Mouse (Mus musculus) neural tube, embryonic 14.5 days (tissue): ENCODE data around the gene Fgd3. TPM values are rescaled to one million over a fixed set of nuclear protein-coding genes. Genes with fewer than 3 reads are reported as not detected.

Source experiments
- ATAC-seq: fragments of 200-750 bp; cut with Nextera tagmentation; 2 replicates; pipeline ENCODE4 v1.8.0; 2017; ENCODE audit warnings: low read depth, mild to moderate bottlenecking, moderate TSS enrichment, moderate library complexity
- H3K27ac ChIP-seq: fragments of 300-500 bp; sonication (generic); 2 replicates; pipeline ENCODE4 v1.5.1; 2014; ENCODE audit warnings: low read depth, mild to moderate bottlenecking, control low read depth, low read length, moderate library complexity, mixed read lengths
- H3K27me3 ChIP-seq: fragments of 300-500 bp; sonication (generic); 2 replicates; pipeline ENCODE4 v1.6.1; 2014; ENCODE audit warnings: low read length; ENCODE audit not compliant: control insufficient read depth, insufficient read depth
- H3K36me3 ChIP-seq: fragments of 300-500 bp; sonication (generic); 2 replicates; pipeline ENCODE4 v1.6.1; 2014; ENCODE audit warnings: low read length, mixed read lengths; ENCODE audit not compliant: control insufficient read depth, insufficient read depth
- H3K4me1 ChIP-seq: fragments of 300-500 bp; sonication (generic); 2 replicates; pipeline ENCODE4 v1.6.1; 2014; ENCODE audit warnings: low read length; ENCODE audit not compliant: control insufficient read depth, insufficient read depth
- H3K4me2 ChIP-seq: fragments of 300-500 bp; sonication (generic); 2 replicates; pipeline ENCODE4 v1.6.1; 2014; ENCODE audit warnings: mild to moderate bottlenecking, low read depth, low read length, control low read depth
- H3K4me3 ChIP-seq: fragments of 300-500 bp; sonication (generic); 2 replicates; pipeline ENCODE4 v1.5.1; 2014; ENCODE audit warnings: low read depth, low read length, control low read depth, mixed read lengths
- H3K9ac ChIP-seq: fragments of 300-500 bp; sonication (generic); replicated peaks from 2 replicates; pipeline ENCODE4 v1.6.1; 2014; ENCODE audit warnings: low read depth, mild to moderate bottlenecking, control low read depth, low read length, mixed read lengths
- H3K9me3 ChIP-seq: fragments of 300-500 bp; sonication (generic); 2 replicates; pipeline ENCODE4 v1.6.1; 2016; ENCODE audit warnings: low read length; ENCODE audit not compliant: control insufficient read depth
- WGBS: fragments of 180-500 bp; shearing (Covaris S2); extraction: QIAGEN DNeasy Blood & Tissue Kit; methylation state at CpG from one replicate; pipeline ENCODE4 v1.1.7; 2014; 5-methylcytosine and 5-hydroxymethylcytosine counted together
- polyA plus RNA-seq: library from polyadenylated mRNA; unstranded; fragments of >200 nt; fragmentation: Nextera tagmentation; extraction: Ambion mirVana; gene quantifications from 2 replicates; pipeline ENCODE4 v1.2.1, GENCODE M21; 2014

The Fgd3 gene
- polyA plus RNA-seq, 1 experiment from 2014 or later = 2.4 TPM

- no peak overlapping the region for H3K27ac ChIP-seq
- no peaks in the 10 kb centered on the region for H3K36me3 ChIP-seq
- 86% methylated on average over 9 of the region's 9 CpGs for WGBS
- ATAC-seq = no peak
- H3K9ac ChIP-seq = no peak overlapping the region
- H3K4me3 ChIP-seq = no peak overlapping the region
- no peak overlapping the region for H3K4me2 ChIP-seq
- H3K9me3 ChIP-seq = no peaks in the 10 kb centered on the region
- H3K27me3 ChIP-seq = no peaks in the 10 kb centered on the region
- no peaks in the 10 kb centered on the region for H3K4me1 ChIP-seq
Observed at GRCm38 (mm10) chr13:49294108-49294507, 26.0 kb downstream of the Fgd3 start.

GRCm38 (mm10) chr13:49291949-49292348, 28.2 kb downstream of the Fgd3 start:
- Histone ChIP-seq H3K36me3 (no peaks in the 10 kb centered on the region), H3K9ac (no peak overlapping the region), H3K4me2 (no peak overlapping the region), H3K27ac (no peak overlapping the region), H3K27me3 (no peaks in the 10 kb centered on the region), H3K4me3 (no peak overlapping the region), H3K9me3 (no peaks in the 10 kb centered on the region), H3K4me1 (no peaks in the 10 kb centered on the region)
- no peak for ATAC-seq
- WGBS = 92% methylated on average over 6 of the region's 6 CpGs

GRCm38 (mm10) chr13:49291398-49291797, 28.7 kb downstream of the Fgd3 start:
- no peak overlapping the region for H3K4me2 ChIP-seq
- H3K36me3 ChIP-seq = no peaks in the 10 kb centered on the region
- ATAC-seq = no peak
- no peaks in the 10 kb centered on the region for H3K27me3 ChIP-seq
- H3K27ac ChIP-seq = no peak overlapping the region
- H3K9me3 ChIP-seq = no peaks in the 10 kb centered on the region
- H3K9ac ChIP-seq = no peak overlapping the region
- H3K4me1 ChIP-seq = no peaks in the 10 kb centered on the region
- no peak overlapping the region for H3K4me3 ChIP-seq
- 86% methylated on average over 1 of the region's 1 CpGs for WGBS

- Histone ChIP-seq H3K27ac (no peak overlapping the region), H3K27me3 (no peaks in the 10 kb centered on the region), H3K36me3 (no peaks in the 10 kb centered on the region), H3K4me2 (no peak overlapping the region), H3K9ac (no peak overlapping the region), H3K4me1 (no peaks in the 10 kb centered on the region), H3K4me3 (no peak overlapping the region), H3K9me3 (no peaks in the 10 kb centered on the region)
- WGBS = 87% methylated on average over 6 of the region's 6 CpGs
- ATAC-seq = no peak
Observed at GRCm38 (mm10) chr13:49287224-49287623, 32.9 kb downstream of the Fgd3 start.

- Histone ChIP-seq H3K27ac (no peak overlapping the region), H3K4me2 (no peak overlapping the region), H3K9ac (no peak overlapping the region), H3K36me3 (no peaks in the 10 kb centered on the region), H3K4me3 (no peak overlapping the region), H3K27me3 (no peaks in the 10 kb centered on the region), H3K4me1 (no peaks in the 10 kb centered on the region), H3K9me3 (no peaks in the 10 kb centered on the region)
- ATAC-seq = no peak
- 83% methylated on average over 3 of the region's 3 CpGs for WGBS
Observed at GRCm38 (mm10) chr13:49286750-49287149, 33.4 kb downstream of the Fgd3 start.

GRCm38 (mm10) chr13:49283686-49284085, 36.4 kb downstream of the Fgd3 start:
- Histone ChIP-seq H3K27ac (no peak overlapping the region), H3K4me2 (no peak overlapping the region), H3K9me3 (no peaks in the 10 kb centered on the region), H3K27me3 (no peaks in the 10 kb centered on the region), H3K4me1 (no peaks in the 10 kb centered on the region), H3K36me3 (no peaks in the 10 kb centered on the region), H3K9ac (no peak overlapping the region), H3K4me3 (no peak overlapping the region)
- WGBS = 87% methylated on average over 9 of the region's 9 CpGs
- no peak for ATAC-seq

GRCm38 (mm10) chr13:49282168-49282567, 37.9 kb downstream of the Fgd3 start:
- no peaks in the 10 kb centered on the region for H3K9me3 ChIP-seq
- no peak overlapping the region for H3K4me2 ChIP-seq
- no peak overlapping the region for H3K4me3 ChIP-seq
- WGBS = 79% methylated on average over 2 of the region's 2 CpGs
- H3K27me3 ChIP-seq = no peaks in the 10 kb centered on the region
- H3K9ac ChIP-seq = no peak overlapping the region
- H3K36me3 ChIP-seq = no peaks in the 10 kb centered on the region
- ATAC-seq = no peak
- no peak overlapping the region for H3K27ac ChIP-seq
- H3K4me1 ChIP-seq = no peaks in the 10 kb centered on the region

- Histone ChIP-seq H3K36me3 (no peaks in the 10 kb centered on the region), H3K9ac (no peak overlapping the region), H3K27me3 (no peaks in the 10 kb centered on the region), H3K27ac (no peak overlapping the region), H3K4me1 (no peaks in the 10 kb centered on the region), H3K4me2 (no peak overlapping the region), H3K4me3 (no peak overlapping the region), H3K9me3 (no peaks in the 10 kb centered on the region)
- no peak for ATAC-seq
- WGBS = 70% methylated on average over 5 of the region's 5 CpGs
Observed at GRCm38 (mm10) chr13:49271831-49272765, 48.0 kb downstream of the Fgd3 start.

- Histone ChIP-seq H3K36me3 (no peaks in the 10 kb centered on the region), H3K27ac (no peak overlapping the region)
- 92% methylated on average over 8 of the region's 8 CpGs for WGBS
Observed at GRCm38 (mm10) chr13:49270500-49270899, 49.6 kb downstream of the Fgd3 start.

More at GRCm38 (mm10) chr13:49270500-49270899, 49.6 kb downstream of the Fgd3 start:
- ATAC-seq = no peak
- no peaks in the 10 kb centered on the region for H3K4me1 ChIP-seq
- no peak overlapping the region for H3K9ac ChIP-seq
- no peak overlapping the region for H3K4me3 ChIP-seq
- H3K27me3 ChIP-seq = no peaks in the 10 kb centered on the region
- H3K4me2 ChIP-seq = no peak overlapping the region
- no peaks in the 10 kb centered on the region for H3K9me3 ChIP-seq
